Mouse (Mus musculus): ENCODE measurements around the gene 1700012P22Rik. TPM values are rescaled to one million over a fixed set of nuclear protein-coding genes. Genes with fewer than 3 reads are reported as not detected.

The 1700012P22Rik gene
- polyA plus RNA-seq (2014; fragmentation: Illumina TruSeq; extraction: RNeasy Lipid Tissue Mini Kit (QIAGEN cat#74804); ENCODE audit: low read depth, low replicate concordance) = not detected

DNA sequence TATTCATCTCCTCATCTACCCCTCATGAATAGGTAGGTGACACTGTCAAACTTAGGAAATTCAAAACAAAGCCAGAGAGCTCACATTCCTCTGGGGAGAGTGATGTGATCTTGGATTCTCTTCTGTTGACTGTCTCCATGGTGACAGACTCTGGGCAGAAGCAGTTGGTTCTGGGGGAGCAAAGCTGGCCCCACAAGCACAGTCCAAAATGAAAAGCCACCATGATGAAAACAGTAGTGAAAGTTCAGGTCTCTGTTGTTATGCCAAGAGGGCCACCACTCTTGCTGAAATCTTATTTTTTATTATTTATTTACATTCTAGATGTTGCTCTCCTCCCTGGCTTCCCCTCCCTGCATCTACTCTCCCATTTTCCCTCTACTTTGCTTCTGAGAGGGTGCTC lies at the start of gene 1700012P22Rik:
1700012P22Rik (minus strand) TSS at position 101 of the 400 bp plus-strand sequence.

DNA sequence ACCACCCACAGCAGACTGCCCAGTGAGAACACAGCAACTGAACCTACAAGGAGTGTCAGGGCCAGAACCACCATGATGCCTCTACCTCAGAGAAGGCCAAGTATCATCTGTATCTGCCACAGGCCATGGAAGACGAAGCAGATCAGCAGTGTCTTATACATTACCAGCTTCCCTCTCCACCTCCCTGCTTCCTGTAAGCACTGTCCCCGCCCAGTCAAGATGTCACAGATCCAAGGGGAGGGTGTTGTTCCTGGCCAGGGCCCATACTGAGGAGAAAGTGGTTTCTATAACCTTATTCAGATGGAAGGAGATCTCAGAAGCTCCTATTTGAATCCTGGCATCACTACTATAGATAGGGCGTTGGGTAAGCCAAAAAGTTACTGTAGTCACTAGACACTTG lies 25.1 kb upstream of the 1700012P22Rik start, which contains the start of gene Aadacl3:
Aadacl3 (minus strand) TSS at position 101 of the 400 bp plus-strand sequence.

DNA sequence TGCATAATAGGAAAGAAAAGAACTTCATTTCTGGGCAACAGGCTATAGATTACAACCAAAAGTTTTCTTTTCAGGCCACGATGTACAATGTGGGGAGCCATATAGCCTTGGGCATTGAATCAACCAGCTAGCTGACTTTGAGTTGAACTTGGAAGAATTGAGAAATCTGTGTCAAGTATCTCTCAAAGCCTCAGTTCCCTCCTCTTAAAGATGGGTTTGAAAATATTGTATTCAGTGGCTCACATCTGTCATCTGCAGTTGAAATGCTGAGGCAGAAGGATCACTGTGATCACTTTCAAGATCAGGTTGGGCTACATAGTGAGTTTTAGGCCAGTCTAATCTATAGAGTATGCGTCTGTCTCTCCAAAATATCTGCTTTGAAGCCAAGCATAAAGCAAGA lies 14.6 kb upstream of the 1700012P22Rik start, which contains the start of gene Gm9944:
Gm9944 (minus strand) TSS at position 101 of the 400 bp plus-strand sequence.

DNA sequence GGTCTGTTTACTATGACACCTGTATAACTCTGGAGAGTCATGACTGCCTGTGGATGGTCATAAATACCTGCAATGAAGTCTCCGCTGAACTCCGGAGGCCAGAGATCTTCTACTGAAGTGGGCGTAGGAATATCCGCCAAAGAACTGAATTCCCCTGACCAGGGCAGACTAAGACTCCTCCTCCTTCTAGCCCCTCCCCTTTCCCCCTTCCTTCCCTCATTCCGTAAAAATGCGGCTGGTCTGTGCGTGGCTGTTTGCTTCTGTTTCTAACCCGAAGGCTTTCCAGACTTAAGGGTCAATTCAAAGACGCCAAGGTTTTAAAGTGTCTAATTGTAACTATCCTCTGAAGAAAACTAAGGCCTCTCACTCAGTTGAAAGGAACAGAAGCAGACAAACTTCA lies 30.3 kb downstream of the 1700012P22Rik start, which contains the start of gene Pramef12:
Pramef12 (minus strand) TSS at position 175 of the 400 bp plus-strand sequence.

DNA sequence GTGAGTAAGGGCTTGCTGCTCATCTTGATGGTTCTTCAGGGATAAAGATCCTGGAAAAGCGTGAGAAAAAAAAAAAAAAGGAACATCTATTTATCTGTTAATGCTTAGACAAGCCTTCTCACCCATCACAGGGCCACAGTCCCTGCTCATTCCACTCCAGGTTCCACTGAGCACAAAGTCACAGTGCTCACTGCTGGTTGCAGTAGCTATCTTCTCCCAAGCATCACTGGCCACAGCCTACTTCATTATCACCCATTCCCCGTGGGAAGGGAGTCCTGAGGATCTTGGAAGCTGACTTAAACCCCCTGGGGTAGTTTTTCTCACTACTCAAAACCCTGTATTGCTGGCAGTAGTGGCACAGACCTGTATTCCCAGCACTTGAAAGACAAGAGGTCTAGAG lies 60.7 kb downstream of the 1700012P22Rik start, which contains the start of gene Pramef20:
Pramef20 (minus strand) TSS at position 23 of the 400 bp plus-strand sequence.

Other genes starting within 250 kb of the 1700012P22Rik start
- gene Oog2, start 248.1 kb downstream of the 1700012P22Rik start, polyA plus RNA-seq (2014; fragmentation: Illumina TruSeq; extraction: RNeasy Lipid Tissue Mini Kit (QIAGEN cat#74804); ENCODE audit: low read depth, low replicate concordance) = not detected
- gene C87977, start 225.5 kb downstream of the 1700012P22Rik start, polyA plus RNA-seq (2014; fragmentation: Illumina TruSeq; extraction: RNeasy Lipid Tissue Mini Kit (QIAGEN cat#74804); ENCODE audit: low read depth, low replicate concordance) = not detected
- gene Pramel5, start 158.3 kb downstream of the 1700012P22Rik start, polyA plus RNA-seq (2014; fragmentation: Illumina TruSeq; extraction: RNeasy Lipid Tissue Mini Kit (QIAGEN cat#74804); ENCODE audit: low read depth, low replicate concordance) = not detected
- gene Gm13128, start 108.5 kb downstream of the 1700012P22Rik start, polyA plus RNA-seq (2014; fragmentation: Illumina TruSeq; extraction: RNeasy Lipid Tissue Mini Kit (QIAGEN cat#74804); ENCODE audit: low read depth, low replicate concordance) = not detected
- gene Gm13119, start 80.8 kb downstream of the 1700012P22Rik start, polyA plus RNA-seq (2014; fragmentation: Illumina TruSeq; extraction: RNeasy Lipid Tissue Mini Kit (QIAGEN cat#74804); ENCODE audit: low read depth, low replicate concordance) = not detected
- not detected for gene Pramef20, start 60.8 kb downstream of the 1700012P22Rik start, polyA plus RNA-seq (2014; fragmentation: Illumina TruSeq; extraction: RNeasy Lipid Tissue Mini Kit (QIAGEN cat#74804); ENCODE audit: low read depth, low replicate concordance)
- not detected for gene Pramef12, start 30.3 kb downstream of the 1700012P22Rik start, polyA plus RNA-seq (2014; fragmentation: Illumina TruSeq; extraction: RNeasy Lipid Tissue Mini Kit (QIAGEN cat#74804); ENCODE audit: low read depth, low replicate concordance)
- gene Gm9944, start 14.5 kb upstream of the 1700012P22Rik start, polyA plus RNA-seq (2014; fragmentation: Illumina TruSeq; extraction: RNeasy Lipid Tissue Mini Kit (QIAGEN cat#74804); ENCODE audit: low read depth, low replicate concordance) = not detected
- not detected for gene Aadacl3, start 25.0 kb upstream of the 1700012P22Rik start, polyA plus RNA-seq (2014; fragmentation: Illumina TruSeq; extraction: RNeasy Lipid Tissue Mini Kit (QIAGEN cat#74804); ENCODE audit: low read depth, low replicate concordance)
- gene 9430007A20Rik, start 81.0 kb upstream of the 1700012P22Rik start, polyA plus RNA-seq (2014; fragmentation: Illumina TruSeq; extraction: RNeasy Lipid Tissue Mini Kit (QIAGEN cat#74804); ENCODE audit: low read depth, low replicate concordance) = not detected
- gene Gm13124, start 126.4 kb upstream of the 1700012P22Rik start, polyA plus RNA-seq (2014; fragmentation: Illumina TruSeq; extraction: RNeasy Lipid Tissue Mini Kit (QIAGEN cat#74804); ENCODE audit: low read depth, low replicate concordance) = not detected
- not detected for gene Aadacl4, start 174.9 kb upstream of the 1700012P22Rik start, polyA plus RNA-seq (2014; fragmentation: Illumina TruSeq; extraction: RNeasy Lipid Tissue Mini Kit (QIAGEN cat#74804); ENCODE audit: low read depth, low replicate concordance)
- gene Gm436, start 247.6 kb upstream of the 1700012P22Rik start, polyA plus RNA-seq (2014; fragmentation: Illumina TruSeq; extraction: RNeasy Lipid Tissue Mini Kit (QIAGEN cat#74804); ENCODE audit: low read depth, low replicate concordance) = not detected

Measured in sigmoid colon, adult 10 weeks (tissue).